Comparison of ENCODE assay signal across 14 mouse cellular contexts in the genomic region with DNA sequence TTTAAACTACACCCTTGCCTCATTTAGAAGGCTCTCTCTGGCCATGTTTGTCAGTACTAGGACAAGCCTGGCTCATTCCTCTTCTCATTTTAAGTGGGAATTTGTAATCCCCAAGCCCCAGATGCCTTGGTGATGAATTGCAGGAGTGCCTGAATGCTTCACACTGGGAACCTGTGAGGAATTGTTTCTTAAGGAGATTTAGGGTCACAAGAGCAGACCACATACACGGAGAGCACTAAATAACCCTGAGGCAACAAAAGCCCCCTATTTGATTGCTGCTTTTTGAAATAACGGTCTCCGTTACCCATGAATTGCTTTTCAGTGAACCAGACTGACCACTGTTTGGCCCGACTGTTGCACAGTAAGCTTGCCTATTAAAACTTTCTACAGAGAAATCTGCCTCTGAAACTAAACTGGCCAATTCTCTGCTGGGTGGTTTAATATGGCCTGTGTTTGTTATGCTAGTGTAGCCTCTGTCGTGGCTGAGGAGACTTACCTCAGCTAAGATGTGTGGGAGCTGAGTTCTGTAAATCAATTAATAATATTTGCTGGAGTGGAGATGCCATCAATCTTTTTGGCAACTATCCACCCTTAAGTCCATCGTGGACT.
DNase-seq lines count a peak whose midpoint lies in the region; ATAC-seq lines count a peak whose summit lies in the region.
"Had no signal": no experiment of that assay in that cellular context is flagged by ENCODE, and none has a peak within 500 bp of the region (broad histone marks: within the 10 kb centered on the region; RNA-seq: fewer than 3 reads in every experiment).

No protein-coding gene starts in this region.

- WGBS in kidney, embryonic 14.5 days: 12% methylated on average over 6 of the region's 6 CpGs
- 19% methylated on average over 6 of the region's 6 CpGs for WGBS in forebrain, embryonic 16.5 days
- 3% methylated on average over 6 of the region's 6 CpGs for WGBS in neural tube, embryonic 11.5 days

- H3K9me3 ChIP-seq in kidney, embryonic 14.5 days (ENCODE audit: control insufficient read depth, low read length): no peaks in the 10 kb centered on the region
- no peaks in the 10 kb centered on the region for H3K9me3 ChIP-seq in forebrain, embryonic 16.5 days (ENCODE audit: control insufficient read depth, low read length)
- H3K9me3 ChIP-seq in neural tube, embryonic 11.5 days (ENCODE audit: control insufficient read depth, low read length): no peaks in the 10 kb centered on the region
- H3K9me3 ChIP-seq: heart, embryonic 13.5 days had no signal

- H3K9ac ChIP-seq in kidney, embryonic 14.5 days (ENCODE audit: low read depth, low read length): no peak overlapping the region
- H3K9ac ChIP-seq in forebrain, embryonic 16.5 days (replicated peaks; ENCODE audit: low read depth, low read length): no peak overlapping the region
- no peak overlapping the region for H3K9ac ChIP-seq in neural tube, embryonic 11.5 days (ENCODE audit: low read length)
- H3K9ac ChIP-seq: heart, embryonic 13.5 days had no signal

- H3K4me2 ChIP-seq in kidney, embryonic 14.5 days (replicated peaks; ENCODE audit: low read depth, low read length): no peak overlapping the region
- no peak overlapping the region for H3K4me2 ChIP-seq in forebrain, embryonic 16.5 days (ENCODE audit: low read length)
- H3K4me2 ChIP-seq in neural tube, embryonic 11.5 days (ENCODE audit: low read depth): no peak overlapping the region
- H3K4me2 ChIP-seq: heart, embryonic 13.5 days had no signal

- H3K4me3 ChIP-seq in kidney, embryonic 14.5 days (ENCODE audit: low read length): no peak overlapping the region
- no peak overlapping the region for H3K4me3 ChIP-seq in forebrain, embryonic 16.5 days (replicated peaks; ENCODE audit: low read length)
- H3K4me3 ChIP-seq in neural tube, embryonic 11.5 days (ENCODE audit: low read depth, low read length): no peak overlapping the region
- H3K4me3 ChIP-seq: heart, embryonic 13.5 days had no signal

- H3K36me3 ChIP-seq in kidney, embryonic 14.5 days (ENCODE audit: control insufficient read depth, insufficient read depth, low read length): no peaks in the 10 kb centered on the region
- H3K36me3 ChIP-seq in forebrain, embryonic 16.5 days (ENCODE audit: control insufficient read depth, insufficient read depth): no peaks in the 10 kb centered on the region
- H3K36me3 ChIP-seq in neural tube, embryonic 11.5 days (ENCODE audit: control insufficient read depth, insufficient read depth, low read length): no peaks in the 10 kb centered on the region
- H3K36me3 ChIP-seq: heart, embryonic 13.5 days had no signal

- H3K4me1 ChIP-seq in kidney, embryonic 14.5 days (ENCODE audit: control insufficient read depth, insufficient read depth, low read length): no peaks in the 10 kb centered on the region
- H3K4me1 ChIP-seq in forebrain, embryonic 16.5 days (replicated peaks; ENCODE audit: control insufficient read depth, insufficient read depth, low read length): no peaks in the 10 kb centered on the region
- peaks cover 14% of the 10 kb centered on the region for H3K4me1 ChIP-seq in neural tube, embryonic 11.5 days (ENCODE audit: control insufficient read depth, insufficient read depth, low read length)

- H3K27ac ChIP-seq in kidney, embryonic 14.5 days (ENCODE audit: low read depth, low read length): no peak overlapping the region
- no peak overlapping the region for H3K27ac ChIP-seq in forebrain, embryonic 16.5 days (ENCODE audit: low read length)
- H3K27ac ChIP-seq in neural tube, embryonic 11.5 days (ENCODE audit: low read depth, low read length): no peak overlapping the region
- H3K27ac ChIP-seq: heart, embryonic 13.5 days had no signal

- peak; percentile 60; the same call in 1 of the 2 replicates for ATAC-seq in kidney, embryonic 14.5 days (ENCODE audit: low FRiP score, low TSS enrichment)
- peak; percentile 69 for ATAC-seq in forebrain, embryonic 16.5 days
- ATAC-seq in neural tube, embryonic 11.5 days (ENCODE audit: insufficient read depth, low FRiP score, low TSS enrichment): peak; percentile 76
- ATAC-seq: intestine, embryonic 16.5 days had no signal

- H3K27me3 ChIP-seq in kidney, embryonic 14.5 days (ENCODE audit: control insufficient read depth, insufficient read depth, low read length): no peaks in the 10 kb centered on the region
- no peaks in the 10 kb centered on the region for H3K27me3 ChIP-seq in forebrain, embryonic 16.5 days (replicated peaks; ENCODE audit: control insufficient read depth, insufficient read depth, low read length)
- H3K27me3 ChIP-seq in neural tube, embryonic 11.5 days (ENCODE audit: control insufficient read depth, insufficient read depth, low read length): no peaks in the 10 kb centered on the region
- H3K27me3 ChIP-seq: heart, embryonic 13.5 days had no signal

- no peak for DNase-seq in kidney, postnatal 14 days
- DNase-seq in embryo, embryonic 10 days (ENCODE audit: low spot score): peak; percentile 75
- DNase-seq in neural tube, embryonic 11.5 days (ENCODE audit: low spot score): peak; percentile 63
- no peak for DNase-seq in gastrocnemius, postnatal 10 days
- no peak for DNase-seq in T-cell, adult 2 months (ENCODE audit: low spot score)
- no peak for DNase-seq in frontal cortex, postnatal 14 days (ENCODE audit: low spot score in 2 of 2)
- DNase-seq: cerebellum, postnatal 14 days; gastrocnemius, postnatal 25 days; left cerebral cortex, postnatal 4 days; lung, adult 18-20 months had no signal

Comparison
In these comparisons a context has a peak if more than half of its experiments do, and no peak if none do; other contexts are left out.
1. DNase-seq: peak in embryo, embryonic 10 days (single experiment) and neural tube, embryonic 11.5 days (single experiment); none in kidney, postnatal 14 days (single experiment), gastrocnemius, postnatal 10 days (single experiment), T-cell, adult 2 months (single experiment) and frontal cortex, postnatal 14 days (0 of 2).
2. Peak in every context shown above with its lines, with median percentiles within 50 percentile points of each other: ATAC-seq.